Mouse (Mus musculus) brain, embryonic 18.5 days (tissue): ENCODE results near the gene Zfand3.

Experiments
- DNase-seq: peaks from one replicate; pipeline ENCODE4 v3.0.0-alpha.2; 2012; ENCODE audit warnings: low read depth, low spot score

Gene Zfand3

GRCm38 (mm10) chr17:30103005-30103404 is 98.5 kb downstream of the Zfand3 start:
- DNase-seq = no peak

GRCm38 (mm10) chr17:30103641-30104165 is 99.2 kb downstream of the Zfand3 start:
- no peak for DNase-seq

GRCm38 (mm10) chr17:30105369-30105768 is 100.8 kb downstream of the Zfand3 start:
- no peak for DNase-seq

- DNase-seq = no peak
Observed at GRCm38 (mm10) chr17:30110678-30111077, 106.1 kb downstream of the Zfand3 start.

GRCm38 (mm10) chr17:30111556-30111955 is 107.0 kb downstream of the Zfand3 start:
- DNase-seq = no peak

GRCm38 (mm10) chr17:30112080-30112479 is 107.5 kb downstream of the Zfand3 start:
- no peak for DNase-seq

- DNase-seq = no peak
Observed at GRCm38 (mm10) chr17:30112555-30113305, 108.2 kb downstream of the Zfand3 start.

GRCm38 (mm10) chr17:30114761-30115160 is 110.2 kb downstream of the Zfand3 start:
- DNase-seq = no peak

GRCm38 (mm10) chr17:30116226-30116625 is 111.7 kb downstream of the Zfand3 start:
- DNase-seq = no peak

GRCm38 (mm10) chr17:30118036-30118435 is 113.5 kb downstream of the Zfand3 start:
- DNase-seq = no peak

GRCm38 (mm10) chr17:30122278-30122677 is 117.7 kb downstream of the Zfand3 start:
- no peak for DNase-seq

- DNase-seq = no peak
Observed at GRCm38 (mm10) chr17:30128456-30128855, 123.9 kb downstream of the Zfand3 start.

- DNase-seq = no peak
Observed at GRCm38 (mm10) chr17:30129220-30129619, 124.7 kb downstream of the Zfand3 start.

GRCm38 (mm10) chr17:30130326-30130725 is 125.8 kb downstream of the Zfand3 start:
- no peak for DNase-seq

GRCm38 (mm10) chr17:30133641-30134040 is 129.1 kb downstream of the Zfand3 start:
- DNase-seq = no peak

- no peak for DNase-seq
Observed at GRCm38 (mm10) chr17:30134955-30135735, 130.6 kb downstream of the Zfand3 start.

- DNase-seq = no peak
Observed at GRCm38 (mm10) chr17:30135890-30136289, 131.4 kb downstream of the Zfand3 start.

- DNase-seq = no peak
Observed at GRCm38 (mm10) chr17:30136684-30137083, 132.2 kb downstream of the Zfand3 start.

GRCm38 (mm10) chr17:30137115-30137514 is 132.6 kb downstream of the Zfand3 start:
- no peak for DNase-seq

GRCm38 (mm10) chr17:30144114-30144513 is 139.6 kb downstream of the Zfand3 start:
- no peak for DNase-seq

GRCm38 (mm10) chr17:30145596-30146149 is 141.1 kb downstream of the Zfand3 start:
- DNase-seq = no peak

- no peak for DNase-seq
Observed at GRCm38 (mm10) chr17:30146555-30146954, 142.0 kb downstream of the Zfand3 start.
